Comparison of ENCODE assay signal across 32 mouse cellular contexts in the genomic region with DNA sequence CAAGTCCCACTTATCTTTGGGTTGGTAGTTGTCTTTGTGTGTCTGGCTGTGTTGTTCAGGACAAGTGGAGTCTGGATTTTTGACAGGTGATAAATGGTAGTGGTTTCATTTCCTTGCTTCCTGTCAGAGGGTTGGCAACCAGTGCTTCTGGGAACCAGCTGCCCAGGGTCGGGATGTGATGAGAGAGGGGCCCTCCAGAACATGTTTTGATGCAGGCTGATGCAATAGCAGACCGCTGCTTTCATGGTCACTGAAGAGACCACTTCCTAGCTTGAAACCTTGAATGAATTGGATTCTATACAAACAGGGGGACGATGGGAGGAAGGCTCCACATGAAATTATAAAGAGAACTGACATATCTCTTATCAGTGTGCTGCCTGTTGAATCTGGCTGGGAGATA. TPM values are rescaled to one million over a fixed set of nuclear protein-coding genes. Genes with fewer than 3 reads are reported as not detected.
A peak's percentile ranks its signal among the peaks of the same experiment; 100 is the strongest.
DNase-seq lines count a peak whose midpoint lies in the region; ATAC-seq and TF ChIP-seq lines count a peak whose summit lies in the region.
"Had no signal": no experiment of that assay in that cellular context is flagged by ENCODE, and none has a peak within 500 bp of the region (broad histone marks: within the 10 kb centered on the region; RNA-seq: fewer than 3 reads in every experiment).

No protein-coding gene starts in this region.

- no peak for DNase-seq in hindbrain, embryonic 11.5 days (ENCODE audit: low spot score)
- no peak for DNase-seq in hindbrain, embryonic 10.5 days (ENCODE audit: low spot score)
- peak; percentile 44 for DNase-seq in MN1 (ENCODE audit: low spot score)
- DNase-seq in liver, embryonic 11.5 days (ENCODE audit: low spot score) = no peak
- DNase-seq in midbrain, postnatal 0 days (ENCODE audit: low spot score) = no peak
- DNase-seq in left cerebral cortex, adult 8-10 months (ENCODE audit: low spot score in 2 of 2) = no peak
- DNase-seq: adrenal gland, adult 2 months; adrenal gland, postnatal 36 days; cerebellum, adult 2 months; cerebellum, postnatal 36 days; embryo, embryonic 11 days; heart, postnatal 10 days; kidney, adult 2 months; kidney, postnatal 36 days; liver; midbrain, embryonic 14.5 days; right cerebral cortex, adult 18-20 months; spleen, adult 18-20 months; thymus, adult 18-20 months; thymus, postnatal 36 days had no signal

- 56% methylated on average over 3 of the region's 3 CpGs for WGBS in hindbrain, embryonic 11.5 days
- WGBS in hindbrain, embryonic 10.5 days = 65% methylated on average over 3 of the region's 3 CpGs
- WGBS in hindbrain, embryonic 13.5 days = 37% methylated on average over 3 of the region's 3 CpGs
- WGBS in liver, embryonic 11.5 days = 29% methylated on average over 3 of the region's 3 CpGs
- 70% methylated on average over 3 of the region's 3 CpGs for WGBS in midbrain, postnatal 0 days

- H3K27ac ChIP-seq in hindbrain, embryonic 11.5 days (ENCODE audit: low read depth, low read length) = no peak overlapping the region
- no peak overlapping the region for H3K27ac ChIP-seq in hindbrain, embryonic 10.5 days
- H3K27ac ChIP-seq in hindbrain, embryonic 13.5 days = no peak overlapping the region
- H3K27ac ChIP-seq in liver, embryonic 11.5 days (ENCODE audit: low read depth, low read length) = no peak overlapping the region
- no peak overlapping the region for H3K27ac ChIP-seq in midbrain, postnatal 0 days (ENCODE audit: low read depth, low read length)
- H3K27ac ChIP-seq: embryonic facial prominence, embryonic 12.5 days; forebrain, embryonic 15.5 days; heart, embryonic 13.5 days; hindbrain, embryonic 15.5 days; intestine, embryonic 15.5 days; layer of hippocampus, adult 2 months; liver, embryonic 15.5 days; macrophage had no signal

- no peak for TF ChIP-seq CTCF in midbrain, postnatal 0 days (IDR thresholded peaks at IDR 0.05)

- no peaks in the 10 kb centered on the region for H3K27me3 ChIP-seq in hindbrain, embryonic 11.5 days (ENCODE audit: control insufficient read depth, insufficient read depth, low read length)
- H3K27me3 ChIP-seq in hindbrain, embryonic 10.5 days (ENCODE audit: insufficient read depth, poor library complexity, severe bottlenecking) = no peaks in the 10 kb centered on the region
- no peaks in the 10 kb centered on the region for H3K27me3 ChIP-seq in hindbrain, embryonic 13.5 days
- H3K27me3 ChIP-seq in liver, embryonic 11.5 days (replicated peaks; ENCODE audit: control insufficient read depth, insufficient read depth, low read length) = no peaks in the 10 kb centered on the region
- H3K27me3 ChIP-seq in midbrain, postnatal 0 days (ENCODE audit: insufficient read depth, low read length) = no peaks in the 10 kb centered on the region
- H3K27me3 ChIP-seq: embryonic facial prominence, embryonic 12.5 days; forebrain, embryonic 15.5 days; heart, embryonic 13.5 days; hindbrain, embryonic 15.5 days; intestine, embryonic 15.5 days; liver, embryonic 15.5 days had no signal

- H3K9me3 ChIP-seq in hindbrain, embryonic 11.5 days (ENCODE audit: control insufficient read depth, low read length) = no peaks in the 10 kb centered on the region
- no peaks in the 10 kb centered on the region for H3K9me3 ChIP-seq in hindbrain, embryonic 10.5 days
- no peaks in the 10 kb centered on the region for H3K9me3 ChIP-seq in hindbrain, embryonic 13.5 days
- H3K9me3 ChIP-seq in liver, embryonic 11.5 days (ENCODE audit: control insufficient read depth, low read length) = no peaks in the 10 kb centered on the region
- H3K9me3 ChIP-seq in midbrain, postnatal 0 days (ENCODE audit: low read length) = no peaks in the 10 kb centered on the region
- H3K9me3 ChIP-seq: embryonic facial prominence, embryonic 12.5 days; forebrain, embryonic 15.5 days; heart, embryonic 13.5 days; hindbrain, embryonic 15.5 days; intestine, embryonic 15.5 days; liver, embryonic 15.5 days had no signal

- no peak overlapping the region for H3K9ac ChIP-seq in hindbrain, embryonic 11.5 days (ENCODE audit: low read depth, low read length)
- no peak overlapping the region for H3K9ac ChIP-seq in hindbrain, embryonic 13.5 days
- no peak overlapping the region for H3K9ac ChIP-seq in liver, embryonic 11.5 days (ENCODE audit: low read depth, low read length)
- H3K9ac ChIP-seq in midbrain, postnatal 0 days (replicated peaks; ENCODE audit: low read length, poor library complexity, severe bottlenecking) = no peak overlapping the region
- H3K9ac ChIP-seq: embryonic facial prominence, embryonic 12.5 days; forebrain, embryonic 15.5 days; heart, embryonic 13.5 days; hindbrain, embryonic 15.5 days; intestine, embryonic 15.5 days; liver, embryonic 15.5 days had no signal

- H3K4me2 ChIP-seq in hindbrain, embryonic 11.5 days (replicated peaks; ENCODE audit: low read depth, low read length) = no peak overlapping the region
- H3K4me2 ChIP-seq in hindbrain, embryonic 13.5 days = no peak overlapping the region
- no peak overlapping the region for H3K4me2 ChIP-seq in liver, embryonic 11.5 days
- H3K4me2 ChIP-seq in midbrain, postnatal 0 days (ENCODE audit: low read depth, low read length, poor library complexity, severe bottlenecking) = no peak overlapping the region
- H3K4me2 ChIP-seq: embryonic facial prominence, embryonic 12.5 days; forebrain, embryonic 15.5 days; heart, embryonic 13.5 days; hindbrain, embryonic 15.5 days; intestine, embryonic 15.5 days; liver, embryonic 15.5 days had no signal

- H3K4me3 ChIP-seq in hindbrain, embryonic 11.5 days (ENCODE audit: low read depth, low read length) = no peak overlapping the region
- H3K4me3 ChIP-seq in hindbrain, embryonic 10.5 days = no peak overlapping the region
- H3K4me3 ChIP-seq in hindbrain, embryonic 13.5 days = no peak overlapping the region
- no peak overlapping the region for H3K4me3 ChIP-seq in liver, embryonic 11.5 days (ENCODE audit: low read depth, low read length)
- no peak overlapping the region for H3K4me3 ChIP-seq in midbrain, postnatal 0 days (ENCODE audit: low read depth, low read length)
- H3K4me3 ChIP-seq: embryonic facial prominence, embryonic 12.5 days; forebrain, embryonic 15.5 days; heart, embryonic 13.5 days; hindbrain, embryonic 15.5 days; intestine, embryonic 15.5 days; layer of hippocampus, adult 2 months; liver, embryonic 15.5 days had no signal

- H3K4me1 ChIP-seq in hindbrain, embryonic 11.5 days (replicated peaks; ENCODE audit: control insufficient read depth, insufficient read depth, low read length) = no peaks in the 10 kb centered on the region
- H3K4me1 ChIP-seq in hindbrain, embryonic 10.5 days (replicated peaks) = peaks cover 4% of the 10 kb centered on the region; the same call in 1 of the 2 replicates
- H3K4me1 ChIP-seq in hindbrain, embryonic 13.5 days (replicated peaks) = 0 out of 2 replicates have a peak, but pooled peaks cover 6% of the 10 kb centered on the region
- H3K4me1 ChIP-seq in liver, embryonic 11.5 days (replicated peaks; ENCODE audit: control insufficient read depth, insufficient read depth, low read length) = 0 out of 2 replicates have a peak, but pooled peaks cover 2% of the 10 kb centered on the region
- no peaks in the 10 kb centered on the region for H3K4me1 ChIP-seq in midbrain, postnatal 0 days (ENCODE audit: insufficient read depth, low read length)
- H3K4me1 ChIP-seq: embryonic facial prominence, embryonic 12.5 days; forebrain, embryonic 15.5 days; hindbrain, embryonic 15.5 days; intestine, embryonic 15.5 days; liver, embryonic 15.5 days had no signal

- ATAC-seq in hindbrain, embryonic 11.5 days (ENCODE audit: low FRiP score) = 0 out of 2 replicates have a peak, but pooled peaks have one; percentile 47
- peak; percentile 46 for ATAC-seq in hindbrain, embryonic 13.5 days (ENCODE audit: low FRiP score)
- no peak for ATAC-seq in liver, embryonic 11.5 days (replicated peaks; ENCODE audit: low FRiP score)
- ATAC-seq in midbrain, postnatal 0 days (ENCODE audit: low FRiP score) = no peak
- ATAC-seq: activated CD4-positive, CD25-positive, alpha-beta regulatory T cell, adult 4 months; CD4-positive, CD25-positive, alpha-beta regulatory T cell, adult 4 months; forebrain, embryonic 15.5 days; intestine, embryonic 15.5 days had no signal

- no peaks in the 10 kb centered on the region for H3K36me3 ChIP-seq in hindbrain, embryonic 11.5 days (ENCODE audit: control insufficient read depth, insufficient read depth, low read length)
- H3K36me3 ChIP-seq in hindbrain, embryonic 10.5 days = no peaks in the 10 kb centered on the region
- no peaks in the 10 kb centered on the region for H3K36me3 ChIP-seq in hindbrain, embryonic 13.5 days
- H3K36me3 ChIP-seq in liver, embryonic 11.5 days (ENCODE audit: control insufficient read depth, insufficient read depth, low read length) = no peaks in the 10 kb centered on the region
- no peaks in the 10 kb centered on the region for H3K36me3 ChIP-seq in midbrain, postnatal 0 days (ENCODE audit: insufficient read depth, low read length)
- H3K36me3 ChIP-seq: embryonic facial prominence, embryonic 12.5 days; forebrain, embryonic 15.5 days; heart, embryonic 13.5 days; hindbrain, embryonic 15.5 days; intestine, embryonic 15.5 days; liver, embryonic 15.5 days had no signal

RNA-seq across cellular contexts. Expression of gene Fam181b, which starts 35.3 kb away (rescaled TPM):
- polyA plus RNA-seq in hindbrain, embryonic 11.5 days (2014; fragmentation: Nextera tagmentation; extraction: Ambion mirVana) = 34.3 and 35.6 TPM in 2 replicates
- polyA plus RNA-seq in hindbrain, embryonic 10.5 days (2016; fragmentation: Nextera tagmentation; extraction: Ambion mirVana) = 30.1 and 40.4 TPM in 2 replicates
- 36.3 and 42.4 TPM in 2 replicates for polyA plus RNA-seq in hindbrain, embryonic 13.5 days (2015; fragmentation: Nextera tagmentation; extraction: Ambion mirVana)
- polyA plus RNA-seq in liver, embryonic 11.5 days (2014; fragmentation: Nextera tagmentation; extraction: Ambion mirVana) = 2.1 and 2.5 TPM in 2 replicates
- total RNA-seq in midbrain, postnatal 0 days (2014; rRNA removed) = 59.1 and 61.4 TPM in 2 replicates
- 33.5 and 34.2 TPM in 2 replicates for polyA plus RNA-seq in midbrain, postnatal 0 days (2015; fragmentation: Nextera tagmentation; extraction: Ambion mirVana)
- total RNA-seq in left cerebral cortex, adult 8-10 months (2022) = 10 to 100 TPM; 15.8 to 22.3 (median 19.5) TPM
- total RNA-seq: neutrophil, adult 5-6 weeks had no signal
- polyA plus RNA-seq: activated CD4-positive, CD25-positive, alpha-beta regulatory T cell, adult 4 months; CD4-positive, CD25-positive, alpha-beta regulatory T cell, adult 4 months; liver, embryonic 15.5 days; macrophage had no signal

Comparison
In these comparisons a context has a peak if more than half of its experiments do, and no peak if none do; other contexts are left out.
1. ATAC-seq: peak in hindbrain, embryonic 11.5 days (single experiment) and hindbrain, embryonic 13.5 days (single experiment); none in liver, embryonic 11.5 days (single experiment) and midbrain, postnatal 0 days (single experiment).